ENCODE assay signal across 9 mouse cellular contexts in the genomic region with DNA sequence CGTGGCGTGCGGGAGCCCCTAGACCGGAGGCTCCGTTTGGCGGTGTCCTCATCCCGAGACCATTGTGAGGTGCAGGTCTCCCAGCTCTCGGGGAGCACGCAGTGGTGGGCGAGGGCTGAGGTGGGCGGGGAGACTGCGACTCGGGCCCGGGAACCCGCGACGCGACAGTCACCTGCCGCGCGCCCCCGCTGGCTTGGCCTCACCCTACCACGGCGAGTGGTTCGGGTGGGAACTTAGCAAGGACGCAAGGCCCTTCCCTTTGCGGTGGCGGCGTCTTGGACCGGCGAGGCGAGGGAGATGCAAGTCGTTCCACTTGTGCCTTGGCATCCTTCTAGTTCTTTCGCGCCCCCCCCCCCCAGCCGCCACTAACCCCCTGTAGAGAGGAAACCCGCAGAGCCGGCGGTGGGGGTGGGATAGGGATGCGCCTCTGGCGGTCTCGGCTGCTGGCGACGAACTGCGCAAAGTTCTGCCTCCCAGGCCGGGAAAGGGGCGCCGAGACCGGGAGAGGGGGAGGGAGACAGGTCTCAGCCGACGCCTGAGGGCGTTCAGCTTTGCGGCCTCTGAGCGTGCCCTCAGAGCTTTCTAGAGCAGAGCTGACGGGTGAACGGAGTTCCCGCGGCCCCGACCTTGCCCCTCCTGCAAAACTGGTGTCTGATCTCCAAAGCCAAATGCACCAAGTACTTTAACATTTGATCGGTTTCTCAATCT. TPM values are rescaled to one million over a fixed set of nuclear protein-coding genes. Genes with fewer than 3 reads are reported as not detected.
DNase-seq lines count a peak whose midpoint lies in the region; ATAC-seq and TF ChIP-seq lines count a peak whose summit lies in the region.
"Had no signal": no experiment of that assay in that cellular context is flagged by ENCODE, and none has a peak within 500 bp of the region (broad histone marks: within the 10 kb centered on the region; RNA-seq: fewer than 3 reads in every experiment).

No protein-coding gene starts in this region.

- peak; percentile 77 for DNase-seq in CD4-positive, CD25-positive, alpha-beta regulatory T cell, adult 2 months (ENCODE audit: low read depth, low spot score)
- peak; percentile 76 for DNase-seq in adrenal gland, adult 2 months
- peak; percentile 51 for DNase-seq in kidney, postnatal 14 days
- DNase-seq in lung, adult 2 months, result peak; percentile 54
- peak; percentile 79 for DNase-seq in testis, postnatal 10 days (ENCODE audit: low spot score)

- H3K27ac ChIP-seq in embryonic facial prominence, embryonic 12.5 days, result peak overlapping the region; percentile 85
- H3K27ac ChIP-seq in heart, embryonic 13.5 days (replicated peaks), result peak overlapping the region; percentile 92
- H3K27ac ChIP-seq in neural tube, embryonic 14.5 days (ENCODE audit: low read depth, low read length), result peak overlapping the region; percentile 92

- TF ChIP-seq POLR2A in lung, adult 2 months (IDR thresholded peaks at IDR 0.05; ENCODE audit: borderline replicate concordance, extremely low read depth, low read depth, low read length), result no peak

- under 1% methylated on average over 54 of the region's 60 CpGs for WGBS in embryonic facial prominence, embryonic 12.5 days
- WGBS in heart, embryonic 13.5 days, result under 1% methylated on average over 54 of the region's 60 CpGs
- WGBS in lung, adult 2 months, result under 1% methylated on average over 60 of the region's 60 CpGs
- under 1% methylated on average over 41 of the region's 60 CpGs for WGBS in neural tube, embryonic 14.5 days

- peak overlapping the region; percentile 74 for H3K4me2 ChIP-seq in embryonic facial prominence, embryonic 12.5 days (replicated peaks)
- peak overlapping the region; percentile 79 for H3K4me2 ChIP-seq in heart, embryonic 13.5 days
- peak overlapping the region; percentile 75 for H3K4me2 ChIP-seq in neural tube, embryonic 14.5 days (ENCODE audit: low read depth, low read length)

- peak overlapping the region; percentile 74 for H3K9ac ChIP-seq in embryonic facial prominence, embryonic 12.5 days
- H3K9ac ChIP-seq in heart, embryonic 13.5 days, result peak overlapping the region; percentile 95
- peak overlapping the region; percentile 77 for H3K9ac ChIP-seq in neural tube, embryonic 14.5 days (replicated peaks; ENCODE audit: low read depth, low read length)

- no peak for TF ChIP-seq CTCF in lung, adult 2 months (IDR thresholded peaks at IDR 0.05; ENCODE audit: insufficient read depth, low read length)

- ATAC-seq in embryonic facial prominence, embryonic 12.5 days (ENCODE audit: insufficient number of reproducible peaks, insufficient read depth, low FRiP score, low TSS enrichment), result no peak; the same call in 1 of the 2 replicates
- ATAC-seq in heart, embryonic 13.5 days (ENCODE audit: extremely low read depth, insufficient number of reproducible peaks, low FRiP score, low TSS enrichment), result peak; percentile 6; the same call in 1 of the 2 replicates
- ATAC-seq in neural tube, embryonic 14.5 days (ENCODE audit: low read depth), result peak; percentile 10

- H3K4me1 ChIP-seq in embryonic facial prominence, embryonic 12.5 days, result peaks cover 11% of the 10 kb centered on the region
- H3K4me1 ChIP-seq in heart, embryonic 13.5 days, result peaks cover 25% of the 10 kb centered on the region
- H3K4me1 ChIP-seq in lung, adult 2 months (ENCODE audit: control insufficient read depth, insufficient read depth, low read length), result peaks cover 6% of the 10 kb centered on the region
- peaks cover 11% of the 10 kb centered on the region for H3K4me1 ChIP-seq in neural tube, embryonic 14.5 days (ENCODE audit: control insufficient read depth, insufficient read depth, low read length)

- H3K9me3 ChIP-seq in embryonic facial prominence, embryonic 12.5 days, result no peaks in the 10 kb centered on the region
- no peaks in the 10 kb centered on the region for H3K9me3 ChIP-seq in heart, embryonic 13.5 days
- no peaks in the 10 kb centered on the region for H3K9me3 ChIP-seq in neural tube, embryonic 14.5 days (ENCODE audit: control insufficient read depth, low read length)

- no peaks in the 10 kb centered on the region for H3K36me3 ChIP-seq in embryonic facial prominence, embryonic 12.5 days
- H3K36me3 ChIP-seq in heart, embryonic 13.5 days, result no peaks in the 10 kb centered on the region
- H3K36me3 ChIP-seq in neural tube, embryonic 14.5 days (ENCODE audit: control insufficient read depth, insufficient read depth, low read length), result no peaks in the 10 kb centered on the region

- H3K4me3 ChIP-seq in embryonic facial prominence, embryonic 12.5 days, result peak overlapping the region; percentile 79
- H3K4me3 ChIP-seq in heart, embryonic 13.5 days, result peak overlapping the region; percentile 92
- H3K4me3 ChIP-seq in lung, adult 2 months (replicated peaks; ENCODE audit: extremely low read depth, low read depth, low read length), result peak overlapping the region; percentile 76
- H3K4me3 ChIP-seq in neural tube, embryonic 14.5 days (ENCODE audit: low read depth, low read length), result peak overlapping the region; percentile 87

- no peaks in the 10 kb centered on the region for H3K27me3 ChIP-seq in embryonic facial prominence, embryonic 12.5 days
- H3K27me3 ChIP-seq in heart, embryonic 13.5 days (replicated peaks), result no peaks in the 10 kb centered on the region
- H3K27me3 ChIP-seq in neural tube, embryonic 14.5 days (ENCODE audit: control insufficient read depth, insufficient read depth, low read length), result no peaks in the 10 kb centered on the region

RNA-seq across cellular contexts. Expression of a gene that starts 0.6 kb away (rescaled TPM):
- 10 to 100 TPM; 42.6 to 69.1 TPM for total RNA-seq in adrenal gland, adult 2 months (2021)
- 7.9 and 9.2 TPM in 2 replicates for polyA plus RNA-seq in adrenal gland, adult 2 months (2012; rRNA removed)
- 44.0 and 45.1 TPM in 2 replicates for polyA plus RNA-seq in embryonic facial prominence, embryonic 12.5 days (2016; fragmentation: Nextera tagmentation; extraction: Ambion mirVana)
- 32.1 and 36.3 TPM in 2 replicates for polyA plus RNA-seq in heart, embryonic 13.5 days (2015; fragmentation: Nextera tagmentation; extraction: Ambion mirVana)
- 5.0 and 6.8 TPM in 2 replicates for polyA plus RNA-seq in lung, adult 2 months (2012; rRNA removed)
- 99.2 and 114 TPM in 2 replicates for polyA plus RNA-seq in neural tube, embryonic 14.5 days (2014; fragmentation: Nextera tagmentation; extraction: Ambion mirVana)

RNA-seq across cellular contexts. Expression of a gene that starts 47.8 kb away (rescaled TPM):
- total RNA-seq in adrenal gland, adult 2 months (2021), result 10 to 100 TPM; 10.7 to 13.2 TPM
- 1.2 and 1.5 TPM in 2 replicates for polyA plus RNA-seq in adrenal gland, adult 2 months (2012; rRNA removed)
- polyA plus RNA-seq in embryonic facial prominence, embryonic 12.5 days (2016; fragmentation: Nextera tagmentation; extraction: Ambion mirVana), result 17.9 and 19.4 TPM in 2 replicates
- polyA plus RNA-seq in heart, embryonic 13.5 days (2015; fragmentation: Nextera tagmentation; extraction: Ambion mirVana), result 10.2 and 13.8 TPM in 2 replicates
- polyA plus RNA-seq in lung, adult 2 months (2012; rRNA removed), result 1.1 and 2.2 TPM in 2 replicates
- polyA plus RNA-seq in neural tube, embryonic 14.5 days (2014; fragmentation: Nextera tagmentation; extraction: Ambion mirVana), result 13.9 and 16.3 TPM in 2 replicates

RNA-seq across cellular contexts. Expression of a gene that starts 51.3 kb away (rescaled TPM):
- not detected for total RNA-seq in adrenal gland, adult 2 months (2021)
- not detected in 2 replicates for polyA plus RNA-seq in adrenal gland, adult 2 months (2012; rRNA removed)
- 0.79 and 1.7 TPM in 2 replicates for polyA plus RNA-seq in embryonic facial prominence, embryonic 12.5 days (2016; fragmentation: Nextera tagmentation; extraction: Ambion mirVana)
- polyA plus RNA-seq in heart, embryonic 13.5 days (2015; fragmentation: Nextera tagmentation; extraction: Ambion mirVana), result 0.82 and 1.0 TPM in 2 replicates
- polyA plus RNA-seq in lung, adult 2 months (2012; rRNA removed), result not detected in 2 replicates
- 2.3 and 5.4 TPM in 2 replicates for polyA plus RNA-seq in neural tube, embryonic 14.5 days (2014; fragmentation: Nextera tagmentation; extraction: Ambion mirVana)
- polyA plus RNA-seq: large intestine, adult 2 months had no signal
